Mouse (Mus musculus): ENCODE results near the gene Pop7. TPM values are rescaled to one million over a fixed set of nuclear protein-coding genes. Genes with fewer than 3 reads are reported as not detected.

Pop7 gene
- polyA plus RNA-seq, 1 experiment: 10.2 TPM

DNA sequence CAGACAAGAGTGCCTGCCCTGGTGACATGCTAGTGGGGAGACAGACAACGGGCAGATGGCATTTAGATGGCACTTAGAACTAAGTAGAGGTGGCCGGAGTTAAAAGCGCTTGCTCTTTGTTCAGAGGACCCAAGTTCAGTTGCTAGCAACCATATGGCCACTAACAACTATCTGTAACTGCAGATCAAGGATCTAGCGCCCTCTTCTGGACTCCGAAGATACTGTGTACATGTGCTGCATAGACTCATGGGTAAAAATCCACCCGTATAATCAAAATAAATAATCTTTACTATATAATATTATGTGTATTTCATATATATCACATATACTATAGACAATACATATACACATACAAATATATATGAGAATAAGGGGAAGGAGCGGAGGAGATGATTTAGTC is 14.7 kb downstream of the Pop7 start:
- no peaks in the 10 kb centered on the region; the same call in 1 of the 2 replicates for H3K27me3 ChIP-seq (ENCODE audit: control insufficient read depth, insufficient read depth, low read length)
- H3K4me1 ChIP-seq (ENCODE audit: control insufficient read depth, insufficient read depth, low read length): peaks cover 9% of the 10 kb centered on the region
- no peaks in the 10 kb centered on the region for H3K36me3 ChIP-seq (ENCODE audit: control insufficient read depth, insufficient read depth, low read length)
- H3K27ac ChIP-seq (ENCODE audit: control insufficient read depth, insufficient read depth, low read depth, low read length): no peak overlapping the region
- TF ChIP-seq CTCF (IDR thresholded peaks at IDR 0.05; ENCODE audit: control insufficient read depth, insufficient read depth, insufficient replicate concordance, low read depth, low read length): no peak
- TF ChIP-seq POLR2A (IDR thresholded peaks at IDR 0.05; ENCODE audit: control insufficient read depth, low read depth, low read length): no peak
- H3K4me3 ChIP-seq (ENCODE audit: control insufficient read depth, low read depth, low read length): no peak overlapping the region

DNA sequence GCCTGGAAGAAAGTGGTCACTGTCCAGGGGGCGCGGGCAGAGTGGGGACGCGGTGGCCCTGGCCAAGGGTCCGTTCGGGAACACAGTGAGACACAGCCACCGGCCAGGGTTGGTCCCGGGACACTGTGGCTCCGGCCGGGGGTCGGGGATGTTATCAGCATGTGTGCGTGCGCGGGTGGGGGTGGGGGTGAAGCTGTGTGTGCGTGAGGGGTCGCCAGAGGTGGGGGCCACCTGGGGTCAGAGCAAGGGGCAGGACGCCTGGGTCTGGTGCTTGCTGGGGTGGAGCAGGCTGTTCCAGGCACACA is 16.5 kb downstream of the Pop7 start:
- TF ChIP-seq POLR2A (IDR thresholded peaks at IDR 0.05; ENCODE audit: control insufficient read depth, low read depth, low read length): no peak
- no peak for TF ChIP-seq CTCF (IDR thresholded peaks at IDR 0.05; ENCODE audit: control insufficient read depth, insufficient read depth, insufficient replicate concordance, low read depth, low read length)
- Histone ChIP-seq H3K27ac (ENCODE audit: control insufficient read depth, insufficient read depth, low read depth, low read length) (no peak overlapping the region), H3K27me3 (ENCODE audit: control insufficient read depth, insufficient read depth, low read length) (no peaks in the 10 kb centered on the region; the same call in 1 of the 2 replicates), H3K36me3 (ENCODE audit: control insufficient read depth, insufficient read depth, low read length) (no peaks in the 10 kb centered on the region), H3K4me1 (ENCODE audit: control insufficient read depth, insufficient read depth, low read length) (peaks cover 9% of the 10 kb centered on the region), H3K4me3 (ENCODE audit: control insufficient read depth, low read depth, low read length) (peak overlapping the region; percentile 9)

DNA sequence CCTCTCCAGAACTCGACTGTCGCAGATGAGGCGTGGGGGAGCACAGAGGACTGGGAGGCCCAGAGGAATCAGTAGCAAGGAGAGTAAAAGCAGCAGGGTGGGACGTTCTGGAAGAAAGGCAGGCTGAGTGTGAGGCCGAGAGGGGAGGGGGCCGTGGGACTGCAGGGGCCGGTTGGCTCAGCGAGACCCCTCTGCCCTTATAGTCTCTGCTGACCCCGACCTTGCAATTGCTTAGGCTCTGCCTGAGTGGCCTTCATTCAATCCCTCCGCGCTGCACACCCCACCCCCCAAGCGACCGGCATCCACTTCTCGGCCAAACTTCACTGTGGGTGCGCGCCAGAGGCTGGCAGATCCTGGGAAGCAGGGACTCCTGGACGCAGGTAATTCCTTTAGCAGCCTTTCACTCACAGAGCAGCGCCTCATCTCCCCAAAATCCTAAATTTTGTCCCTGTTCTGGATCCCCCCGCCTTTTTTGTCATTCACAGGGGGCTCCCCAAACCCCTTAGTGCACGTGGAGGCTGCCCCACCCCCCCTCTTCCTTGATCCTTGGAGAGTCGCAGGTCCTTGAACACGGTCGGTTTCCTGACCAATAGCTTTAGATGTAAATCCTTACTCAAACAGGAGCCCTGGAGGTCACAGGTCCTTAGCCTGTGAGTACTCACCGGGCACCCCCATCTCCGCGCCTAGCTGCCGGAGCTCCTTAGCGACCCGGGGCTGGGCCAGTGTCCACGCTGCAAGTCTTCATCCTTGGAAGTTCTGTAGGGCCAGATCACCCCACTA is 17.1 kb downstream of the Pop7 start:
- H3K27ac ChIP-seq (ENCODE audit: control insufficient read depth, insufficient read depth, low read depth, low read length): no peak overlapping the region
- no peaks in the 10 kb centered on the region for H3K36me3 ChIP-seq (ENCODE audit: control insufficient read depth, insufficient read depth, low read length)
- TF ChIP-seq CTCF (IDR thresholded peaks at IDR 0.05; ENCODE audit: control insufficient read depth, insufficient read depth, insufficient replicate concordance, low read depth, low read length) (no peak), POLR2A (IDR thresholded peaks at IDR 0.05; ENCODE audit: control insufficient read depth, low read depth, low read length) (no peak)
- H3K4me3 ChIP-seq (ENCODE audit: control insufficient read depth, low read depth, low read length): peak overlapping the region; percentile 9
- H3K27me3 ChIP-seq (ENCODE audit: control insufficient read depth, insufficient read depth, low read length): no peaks in the 10 kb centered on the region; the same call in 1 of the 2 replicates
- peaks cover 9% of the 10 kb centered on the region for H3K4me1 ChIP-seq (ENCODE audit: control insufficient read depth, insufficient read depth, low read length)

DNA sequence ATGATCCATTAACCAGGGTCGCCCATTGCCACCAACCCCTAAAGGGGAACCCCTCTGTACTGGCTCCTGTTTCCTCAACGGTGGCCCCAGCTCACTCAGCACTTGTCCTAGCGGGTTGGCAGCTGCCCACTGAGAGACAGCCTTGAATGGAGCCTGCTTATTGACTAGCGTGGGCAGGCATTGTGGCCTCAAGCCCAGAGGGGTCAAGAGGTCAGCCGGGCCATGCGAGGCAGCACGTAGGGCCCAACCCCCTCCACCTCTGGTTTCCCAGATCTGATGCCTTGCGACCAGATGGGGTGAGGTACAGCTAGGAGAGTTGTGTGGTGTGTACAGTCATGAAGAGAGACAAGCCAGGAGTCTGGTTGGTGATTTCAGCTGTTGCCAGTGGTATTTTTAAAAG is 20.4 kb downstream of the Pop7 start:
- Histone ChIP-seq H3K4me1 (ENCODE audit: control insufficient read depth, insufficient read depth, low read length) (peaks cover 3% of the 10 kb centered on the region), H3K4me3 (ENCODE audit: control insufficient read depth, low read depth, low read length) (no peak overlapping the region), H3K36me3 (ENCODE audit: control insufficient read depth, insufficient read depth, low read length) (no peaks in the 10 kb centered on the region), H3K27ac (ENCODE audit: control insufficient read depth, insufficient read depth, low read depth, low read length) (no peak overlapping the region), H3K27me3 (ENCODE audit: control insufficient read depth, insufficient read depth, low read length) (no peaks in the 10 kb centered on the region; the same call in 1 of the 2 replicates)
- no peak for TF ChIP-seq CTCF (IDR thresholded peaks at IDR 0.05; ENCODE audit: control insufficient read depth, insufficient read depth, insufficient replicate concordance, low read depth, low read length)
- TF ChIP-seq POLR2A (IDR thresholded peaks at IDR 0.05; ENCODE audit: control insufficient read depth, low read depth, low read length): no peak

DNA sequence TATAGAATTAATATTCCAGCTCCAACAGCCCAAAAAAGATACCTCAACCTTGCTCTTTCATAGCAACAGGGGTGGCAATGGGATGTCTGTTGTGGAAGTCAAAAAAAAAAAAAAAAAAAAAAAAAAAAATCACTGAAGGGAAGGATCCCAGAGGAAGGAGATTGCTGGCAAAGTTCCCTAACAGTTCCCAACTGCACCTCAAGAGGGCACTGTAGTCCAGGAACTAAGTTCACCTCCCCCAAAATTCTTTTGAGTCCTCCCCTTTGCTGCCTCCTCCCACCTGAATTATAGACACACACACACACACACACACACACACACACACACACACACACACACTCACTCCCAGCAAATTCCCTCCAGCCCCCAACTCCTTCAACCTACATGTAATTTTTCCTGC is 21.2 kb downstream of the Pop7 start:
- TF ChIP-seq CTCF (IDR thresholded peaks at IDR 0.05; ENCODE audit: control insufficient read depth, insufficient read depth, insufficient replicate concordance, low read depth, low read length): peak; percentile 19; the same call in 1 of the 2 replicates
- TF ChIP-seq POLR2A (IDR thresholded peaks at IDR 0.05; ENCODE audit: control insufficient read depth, low read depth, low read length): no peak
- Histone ChIP-seq H3K4me1 (ENCODE audit: control insufficient read depth, insufficient read depth, low read length) (peaks cover 3% of the 10 kb centered on the region), H3K27ac (ENCODE audit: control insufficient read depth, insufficient read depth, low read depth, low read length) (no peak overlapping the region), H3K27me3 (ENCODE audit: control insufficient read depth, insufficient read depth, low read length) (no peaks in the 10 kb centered on the region; the same call in 1 of the 2 replicates), H3K4me3 (ENCODE audit: control insufficient read depth, low read depth, low read length) (no peak overlapping the region), H3K36me3 (ENCODE audit: control insufficient read depth, insufficient read depth, low read length) (no peaks in the 10 kb centered on the region)

DNA sequence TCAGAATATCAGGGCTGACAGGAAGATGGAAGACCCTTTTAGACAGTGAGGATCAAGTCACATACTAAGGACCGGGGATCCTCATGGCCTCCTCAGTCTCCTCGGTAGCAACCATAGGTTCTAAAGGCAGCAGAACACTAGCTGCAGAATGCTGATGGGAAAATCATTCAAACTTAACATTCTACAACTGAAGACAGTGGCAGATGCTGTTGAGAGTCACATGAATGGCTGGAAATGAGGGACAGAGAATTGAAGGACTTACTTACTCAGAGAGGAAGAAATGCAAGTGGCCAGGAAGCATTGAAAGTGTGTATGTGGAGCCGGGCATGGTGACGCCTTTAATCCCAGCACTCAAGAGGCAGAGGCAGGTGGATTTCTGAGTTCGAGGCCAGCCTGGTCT is 25.4 kb downstream of the Pop7 start, which contains the start of gene Zan:
TSS of gene Zan (minus strand) at position 101 of the 400 bp plus-strand sequence.
- H3K4me3 ChIP-seq (ENCODE audit: control insufficient read depth, low read depth, low read length): peak within 1 kb of the TSS; percentile 58
- H3K36me3 ChIP-seq (ENCODE audit: control insufficient read depth, insufficient read depth, low read length): no peaks in the 10 kb centered on the region
- H3K4me1 ChIP-seq (ENCODE audit: control insufficient read depth, insufficient read depth, low read length): peaks cover 6% of the 10 kb centered on the region
- no peaks in the 10 kb centered on the region for H3K27me3 ChIP-seq (ENCODE audit: control insufficient read depth, insufficient read depth, low read length)
- H3K27ac ChIP-seq (ENCODE audit: control insufficient read depth, insufficient read depth, low read depth, low read length): no peak within 1 kb of the TSS
- TF ChIP-seq CTCF (IDR thresholded peaks at IDR 0.05; ENCODE audit: control insufficient read depth, insufficient read depth, insufficient replicate concordance, low read depth, low read length): no peak

DNA sequence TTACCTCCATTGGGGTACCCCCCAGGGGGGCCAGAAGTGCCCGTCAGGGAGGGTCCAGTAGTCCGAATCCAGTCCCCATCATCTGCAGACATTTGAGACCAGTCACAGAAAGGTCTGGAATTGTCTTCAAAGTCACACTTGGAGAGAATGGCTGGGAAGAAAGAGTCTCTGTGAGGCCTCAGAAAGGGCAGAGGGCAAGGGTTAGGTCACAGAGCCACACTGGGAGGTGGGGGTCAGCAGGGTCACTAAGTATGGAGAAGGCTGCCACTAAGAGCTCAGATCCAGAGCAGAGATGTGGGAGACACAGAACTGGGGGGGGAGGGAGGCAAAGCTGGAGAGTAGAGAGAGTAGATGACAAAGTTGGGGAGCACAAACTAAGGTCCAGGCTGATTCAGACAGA is 28.0 kb downstream of the Pop7 start:
- Histone ChIP-seq H3K4me1 (ENCODE audit: control insufficient read depth, insufficient read depth, low read length) (peaks cover 7% of the 10 kb centered on the region), H3K36me3 (ENCODE audit: control insufficient read depth, insufficient read depth, low read length) (no peaks in the 10 kb centered on the region), H3K27me3 (ENCODE audit: control insufficient read depth, insufficient read depth, low read length) (no peaks in the 10 kb centered on the region), H3K27ac (ENCODE audit: control insufficient read depth, insufficient read depth, low read depth, low read length) (no peak overlapping the region), H3K4me3 (ENCODE audit: control insufficient read depth, low read depth, low read length) (no peak overlapping the region)
- TF ChIP-seq POLR2A (IDR thresholded peaks at IDR 0.05; ENCODE audit: control insufficient read depth, low read depth, low read length) (no peak), CTCF (IDR thresholded peaks at IDR 0.05; ENCODE audit: control insufficient read depth, insufficient read depth, insufficient replicate concordance, low read depth, low read length) (no peak)
